Mouse (Mus musculus) hindbrain, embryonic 15.5 days (tissue): ENCODE data around the gene Ccdc191. TPM values are rescaled to one million over a fixed set of nuclear protein-coding genes. Genes with fewer than 3 reads are reported as not detected.

Source experiments
- ATAC-seq: fragments of 200-750 bp; cut with Nextera tagmentation; 2 replicates; pipeline ENCODE4 v1.8.0; 2017; ENCODE audit warnings: low read depth, moderate number of reproducible peaks, moderate TSS enrichment; ENCODE audit not compliant: low FRiP score
- H3K27ac ChIP-seq: fragments of 300-500 bp; sonication (generic); replicated peaks from 2 replicates; pipeline ENCODE4 v1.5.1; 2015; ENCODE audit warnings: mild to moderate bottlenecking, inconsistent platforms
- H3K27me3 ChIP-seq: fragments of 300-500 bp; sonication (generic); 2 replicates; pipeline ENCODE4 v1.6.1; 2015; ENCODE audit warnings: control low read depth, inconsistent platforms
- H3K36me3 ChIP-seq: fragments of 300-500 bp; sonication (generic); 2 replicates; pipeline ENCODE4 v1.6.1; 2015; ENCODE audit warnings: control low read depth, inconsistent platforms
- H3K4me1 ChIP-seq: fragments of 300-500 bp; sonication (generic); replicated peaks from 2 replicates; pipeline ENCODE4 v1.6.1; 2015; ENCODE audit warnings: control low read depth, inconsistent platforms
- H3K4me2 ChIP-seq: fragments of 300-500 bp; sonication (generic); 2 replicates; pipeline ENCODE4 v1.6.1; 2015; ENCODE audit warnings: moderate library complexity, mild to moderate bottlenecking, inconsistent platforms
- H3K4me3 ChIP-seq: fragments of 300-500 bp; sonication (generic); 2 replicates; pipeline ENCODE4 v1.5.1; 2015; ENCODE audit warnings: mild to moderate bottlenecking, inconsistent platforms
- H3K9ac ChIP-seq: fragments of 300-500 bp; sonication (generic); 2 replicates; pipeline ENCODE4 v1.6.1; 2015; ENCODE audit warnings: inconsistent platforms
- H3K9me3 ChIP-seq: fragments of 300-500 bp; sonication (generic); 2 replicates; pipeline ENCODE4 v1.6.1; 2016; ENCODE audit warnings: control low read depth, inconsistent platforms
- WGBS: fragments of 180-500 bp; shearing (Covaris S2); methylation state at CpG from one replicate; pipeline ENCODE4 v1.1.7; 2015; 5-methylcytosine and 5-hydroxymethylcytosine counted together
- polyA plus RNA-seq: library from polyadenylated mRNA; unstranded; fragments of >200 nt; fragmentation: Nextera tagmentation; extraction: Ambion mirVana; gene quantifications from 2 replicates; pipeline ENCODE4 v1.2.1, GENCODE M21; 2015

Gene Ccdc191
- polyA plus RNA-seq, 1 experiment from 2014 or later: 9.2 TPM

DNA sequence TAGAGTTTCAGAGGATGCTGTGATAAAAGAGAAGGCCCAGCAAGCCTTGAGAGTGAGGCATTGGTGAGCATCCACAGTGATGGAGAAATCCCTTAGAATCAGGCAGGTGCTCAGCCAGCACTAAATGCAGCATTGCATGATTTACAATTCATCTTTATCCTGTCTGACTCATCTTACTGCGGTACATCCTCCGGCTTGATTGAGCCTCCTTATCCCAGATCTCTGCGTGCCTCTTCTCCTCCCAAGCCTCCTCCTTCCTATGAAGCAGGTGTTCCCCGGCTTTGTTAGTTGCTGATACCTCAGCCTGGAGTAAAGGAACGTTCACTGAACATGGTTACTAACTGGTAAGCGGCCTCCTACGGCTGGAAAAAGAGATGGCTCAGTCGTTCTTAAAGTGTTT, 4.9 kb downstream of the Ccdc191 start:
- Histone ChIP-seq H3K9ac (no peak overlapping the region), H3K27me3 (no peaks in the 10 kb centered on the region), H3K9me3 (no peaks in the 10 kb centered on the region), H3K4me1 (peaks cover 8% of the 10 kb centered on the region), H3K36me3 (no peaks in the 10 kb centered on the region), H3K4me2 (no peak overlapping the region), H3K27ac (no peak overlapping the region), H3K4me3 (no peak overlapping the region)
- ATAC-seq: no peak
- 89% methylated on average over 8 of the region's 8 CpGs for WGBS

GRCm38 (mm10) chr16:43900138-43900537, 10.5 kb downstream of the Ccdc191 start:
- 96% methylated on average over 4 of the region's 4 CpGs for WGBS
- H3K4me2 ChIP-seq: no peak overlapping the region
- H3K4me1 ChIP-seq: no peaks in the 10 kb centered on the region
- no peak overlapping the region for H3K4me3 ChIP-seq
- ATAC-seq: no peak
- no peaks in the 10 kb centered on the region for H3K27me3 ChIP-seq
- H3K27ac ChIP-seq: no peak overlapping the region
- H3K9ac ChIP-seq: no peak overlapping the region
- no peaks in the 10 kb centered on the region for H3K36me3 ChIP-seq
- 0 out of 2 replicates have a peak, but pooled peaks cover 3% of the 10 kb centered on the region for H3K9me3 ChIP-seq

DNA sequence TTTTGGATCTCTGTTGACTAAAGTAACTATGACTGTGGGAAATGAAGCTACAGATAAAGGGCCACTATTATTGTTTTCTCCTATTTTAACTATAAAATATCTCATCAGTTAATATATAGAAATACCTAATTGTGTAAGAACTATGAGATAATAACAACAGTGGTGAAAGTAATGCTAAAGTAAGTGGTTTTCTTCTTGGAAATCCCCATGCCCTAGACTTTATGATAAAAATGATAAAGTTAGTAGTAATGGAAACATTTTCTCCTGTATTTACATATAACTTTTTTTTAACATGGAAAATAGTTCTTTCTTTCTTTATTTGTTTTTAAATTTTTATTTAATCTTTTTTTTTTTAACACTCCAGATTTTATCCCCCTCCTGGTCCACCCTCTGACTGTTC, 11.0 kb downstream of the Ccdc191 start:
- ATAC-seq: no peak
- Histone ChIP-seq H3K9ac (no peak overlapping the region), H3K9me3 (0 out of 2 replicates have a peak, but pooled peaks cover 3% of the 10 kb centered on the region), H3K27ac (no peak overlapping the region), H3K4me1 (no peaks in the 10 kb centered on the region), H3K36me3 (no peaks in the 10 kb centered on the region), H3K4me3 (no peak overlapping the region), H3K27me3 (no peaks in the 10 kb centered on the region), H3K4me2 (no peak overlapping the region)

DNA sequence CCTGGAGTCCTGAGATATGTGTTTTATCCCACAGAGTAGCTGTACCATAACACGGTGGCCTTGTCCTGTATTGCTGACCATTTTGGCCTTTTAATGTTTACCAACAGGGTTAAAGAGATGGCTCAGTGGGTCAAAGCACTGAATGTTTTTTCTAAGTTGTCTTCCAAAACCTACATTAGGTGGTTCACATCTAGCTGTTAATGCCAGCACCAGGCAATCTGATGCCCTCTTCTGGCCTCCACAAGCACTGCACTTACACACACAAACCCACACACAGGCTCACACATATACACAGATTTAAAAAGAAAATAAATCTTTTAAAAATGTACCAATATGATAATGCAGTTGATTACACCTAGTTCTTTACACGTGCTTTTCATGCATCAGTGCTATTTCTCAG, 19.3 kb downstream of the Ccdc191 start:
- Histone ChIP-seq H3K9me3 (no peaks in the 10 kb centered on the region), H3K4me1 (no peaks in the 10 kb centered on the region), H3K9ac (no peak overlapping the region), H3K36me3 (peaks cover 5% of the 10 kb centered on the region; the same call in 1 of the 2 replicates), H3K27ac (no peak overlapping the region), H3K4me3 (no peak overlapping the region), H3K27me3 (no peaks in the 10 kb centered on the region), H3K4me2 (no peak overlapping the region)
- WGBS: 79% methylated on average over 2 of the region's 2 CpGs
- ATAC-seq: no peak

DNA sequence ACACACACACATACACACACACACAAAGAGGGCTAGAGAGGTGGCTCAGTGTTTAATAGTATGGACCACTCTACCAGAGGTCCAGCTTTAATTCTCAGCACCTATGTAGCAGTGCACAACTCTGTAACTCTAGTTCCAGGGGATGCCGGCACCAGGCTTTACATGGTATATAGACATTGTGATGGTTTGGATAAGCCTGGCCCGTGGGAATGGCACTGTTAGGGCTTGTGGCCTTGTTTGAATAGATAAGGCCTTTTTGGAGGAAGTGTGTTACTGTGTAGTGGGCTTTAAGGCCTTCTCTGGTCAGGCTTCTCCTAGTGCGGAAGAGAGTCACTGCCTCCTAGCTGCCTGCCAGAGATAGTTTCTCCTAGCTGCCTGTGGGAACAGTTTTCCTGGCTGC, 29.3 kb downstream of the Ccdc191 start:
- Histone ChIP-seq H3K36me3 (no peaks in the 10 kb centered on the region), H3K4me1 (no peaks in the 10 kb centered on the region)
- WGBS: 91% methylated on average over 3 of the region's 3 CpGs

GRCm38 (mm10) chr16:43922024-43922423, 32.4 kb downstream of the Ccdc191 start:
- Histone ChIP-seq H3K27me3 (no peaks in the 10 kb centered on the region), H3K4me3 (no peak overlapping the region), H3K27ac (no peak overlapping the region), H3K9me3 (no peaks in the 10 kb centered on the region), H3K36me3 (no peaks in the 10 kb centered on the region), H3K4me1 (no peaks in the 10 kb centered on the region), H3K4me2 (no peak overlapping the region), H3K9ac (no peak overlapping the region)
- 67% methylated on average over 2 of the region's 2 CpGs for WGBS
- ATAC-seq: no peak

More for the DNA sequence above, 29.3 kb downstream of the Ccdc191 start:
- H3K4me2 ChIP-seq: no peak overlapping the region
- H3K27ac ChIP-seq: no peak overlapping the region
- H3K9ac ChIP-seq: no peak overlapping the region
- no peaks in the 10 kb centered on the region for H3K27me3 ChIP-seq
- no peaks in the 10 kb centered on the region for H3K9me3 ChIP-seq
- H3K4me3 ChIP-seq: no peak overlapping the region
- ATAC-seq: no peak

GRCm38 (mm10) chr16:43922630-43923029, 33.0 kb downstream of the Ccdc191 start:
- no peaks in the 10 kb centered on the region for H3K36me3 ChIP-seq
- H3K4me2 ChIP-seq: no peak overlapping the region
- H3K9ac ChIP-seq: no peak overlapping the region
- ATAC-seq: no peak
- 56% methylated on average over 3 of the region's 3 CpGs for WGBS
- no peak overlapping the region for H3K4me3 ChIP-seq
- no peaks in the 10 kb centered on the region for H3K9me3 ChIP-seq
- H3K27me3 ChIP-seq: no peaks in the 10 kb centered on the region
- H3K27ac ChIP-seq: no peak overlapping the region
- no peaks in the 10 kb centered on the region for H3K4me1 ChIP-seq

DNA sequence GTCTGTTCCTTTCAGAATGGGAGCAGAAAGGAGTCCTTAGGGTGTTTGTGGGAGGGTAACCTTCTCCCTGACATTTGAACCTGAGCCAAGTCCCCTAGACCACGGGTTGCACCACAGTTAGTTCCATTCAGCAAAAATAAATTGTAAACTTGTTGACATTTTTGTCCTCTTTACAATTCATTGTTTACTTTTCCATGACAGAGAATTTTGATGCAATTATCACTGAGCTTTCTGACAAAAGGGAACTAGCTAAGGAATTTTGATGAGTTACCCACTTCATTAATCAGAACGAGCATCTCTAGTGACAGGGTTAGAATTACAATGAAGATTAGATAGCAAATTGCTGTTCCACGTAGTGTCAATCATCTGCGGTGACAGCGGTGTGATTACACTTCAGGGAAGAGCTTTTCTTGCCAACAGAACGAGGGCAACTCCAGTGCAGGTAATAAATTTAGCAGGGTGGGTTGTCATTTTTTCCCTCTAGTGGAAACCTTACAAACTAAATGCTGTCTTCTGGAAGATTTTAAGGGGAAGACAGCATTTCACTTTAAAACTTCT, 35.5 kb downstream of the Ccdc191 start:
- H3K4me2 ChIP-seq: no peak overlapping the region
- no peaks in the 10 kb centered on the region for H3K4me1 ChIP-seq
- no peak overlapping the region for H3K27ac ChIP-seq
- no peaks in the 10 kb centered on the region for H3K36me3 ChIP-seq
- no peak overlapping the region for H3K9ac ChIP-seq
- H3K9me3 ChIP-seq: no peaks in the 10 kb centered on the region
- 51% methylated on average over 6 of the region's 6 CpGs for WGBS
- no peak overlapping the region for H3K4me3 ChIP-seq
- peak; percentile 38; the same call in 1 of the 2 replicates for ATAC-seq
- no peaks in the 10 kb centered on the region for H3K27me3 ChIP-seq

DNA sequence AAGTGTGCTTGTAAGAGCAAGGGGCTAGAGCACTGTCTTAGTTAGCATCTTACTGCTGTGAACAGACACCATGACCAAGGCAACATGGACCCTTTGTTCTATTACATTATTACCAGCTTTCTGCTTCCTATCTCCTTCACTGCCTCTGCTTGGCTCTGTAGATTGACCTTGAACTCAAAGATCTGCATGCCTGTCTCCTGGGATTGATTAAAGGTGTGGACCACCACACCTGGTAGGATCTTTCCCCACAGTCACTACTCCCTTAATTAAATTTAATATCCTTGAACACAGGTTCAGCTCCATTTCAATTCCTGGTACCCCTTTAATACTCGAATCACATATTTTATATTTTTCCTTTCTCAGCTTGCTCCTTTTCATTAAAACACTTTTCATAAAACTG, 36.2 kb downstream of the Ccdc191 start:
- no peaks in the 10 kb centered on the region for H3K27me3 ChIP-seq
- ATAC-seq: no peak
- no peak overlapping the region for H3K27ac ChIP-seq
- H3K4me1 ChIP-seq: no peaks in the 10 kb centered on the region
- no peaks in the 10 kb centered on the region for H3K36me3 ChIP-seq
- H3K4me2 ChIP-seq: no peak overlapping the region
- H3K9me3 ChIP-seq: no peaks in the 10 kb centered on the region
- H3K4me3 ChIP-seq: no peak overlapping the region
- 94% methylated on average over 1 of the region's 1 CpGs for WGBS
- H3K9ac ChIP-seq: no peak overlapping the region

- no peaks in the 10 kb centered on the region for H3K36me3 ChIP-seq
- WGBS: 74% methylated on average over 6 of the region's 6 CpGs
- no peak within 1 kb of the TSS for H3K9ac ChIP-seq
- no peak within 1 kb of the TSS for H3K4me3 ChIP-seq
- no peak within 1 kb of the TSS for H3K27ac ChIP-seq
- H3K9me3 ChIP-seq: no peaks in the 10 kb centered on the region
- no peak within 1 kb of the TSS for H3K4me2 ChIP-seq
- no peaks in the 10 kb centered on the region for H3K27me3 ChIP-seq
- 0 out of 2 replicates have a peak, but pooled peaks cover 1% of the 10 kb centered on the region for H3K4me1 ChIP-seq
- ATAC-seq: no peak
These were observed 36.8 kb downstream of the Ccdc191 start, which contains the start of gene Qtrt2 for GRCm38 (mm10) chr16:43926341-43926859. Qtrt2 (minus strand) TSS chr16:43926809.

DNA sequence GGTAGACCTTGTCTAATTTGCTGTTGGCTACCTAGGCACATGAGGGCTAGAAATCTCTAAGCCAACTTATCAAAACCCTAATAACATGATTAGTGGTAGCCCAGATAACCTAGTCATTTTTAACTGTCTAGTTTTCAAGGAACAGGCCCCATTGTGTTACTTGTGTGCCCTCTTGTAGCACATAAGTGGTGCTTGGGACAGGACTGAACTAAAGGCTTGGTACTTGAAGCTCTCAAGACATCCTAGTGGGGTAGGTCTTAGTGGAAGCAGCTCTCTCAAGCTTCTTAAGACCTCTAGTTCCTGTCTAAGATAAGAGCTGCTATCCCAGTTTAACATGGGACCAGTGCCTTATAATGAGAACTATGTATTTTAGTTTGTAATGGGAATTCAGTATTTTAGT, 41.0 kb downstream of the Ccdc191 start:
- Histone ChIP-seq H3K9me3 (no peaks in the 10 kb centered on the region), H3K4me2 (no peak overlapping the region), H3K27ac (no peak overlapping the region), H3K27me3 (no peaks in the 10 kb centered on the region), H3K9ac (no peak overlapping the region), H3K4me3 (no peak overlapping the region), H3K4me1 (0 out of 2 replicates have a peak, but pooled peaks cover 3% of the 10 kb centered on the region), H3K36me3 (no peaks in the 10 kb centered on the region)
- no peak for ATAC-seq

GRCm38 (mm10) chr16:43931502-43931901, 41.9 kb downstream of the Ccdc191 start:
- H3K27me3 ChIP-seq: no peaks in the 10 kb centered on the region
- WGBS: 44% methylated on average over 3 of the region's 3 CpGs
- H3K4me3 ChIP-seq: no peak overlapping the region
- no peak overlapping the region for H3K27ac ChIP-seq
- H3K4me2 ChIP-seq: no peak overlapping the region
- H3K36me3 ChIP-seq: no peaks in the 10 kb centered on the region
- H3K4me1 ChIP-seq: 0 out of 2 replicates have a peak, but pooled peaks cover 3% of the 10 kb centered on the region
- H3K9me3 ChIP-seq: no peaks in the 10 kb centered on the region
- H3K9ac ChIP-seq: no peak overlapping the region
- no peak for ATAC-seq

- 85% methylated on average over 7 of the region's 7 CpGs for WGBS
- Histone ChIP-seq H3K4me3 (no peak overlapping the region), H3K9me3 (no peaks in the 10 kb centered on the region), H3K4me1 (0 out of 2 replicates have a peak, but pooled peaks cover 3% of the 10 kb centered on the region), H3K27ac (no peak overlapping the region), H3K4me2 (no peak overlapping the region), H3K36me3 (no peaks in the 10 kb centered on the region), H3K27me3 (no peaks in the 10 kb centered on the region), H3K9ac (no peak overlapping the region)
- no peak for ATAC-seq
These were observed 42.7 kb downstream of the Ccdc191 start for GRCm38 (mm10) chr16:43932319-43932718.
